Mouse (Mus musculus): ENCODE data around the gene Wipi1.

- TF ChIP-seq CTCF (IDR thresholded peaks at IDR 0.05; ENCODE audit: low read depth, low read length) (no peak), EP300 (IDR thresholded peaks at IDR 0.05; ENCODE audit: insufficient read depth, low read depth, low read length) (no peak), POLR2A (IDR thresholded peaks at IDR 0.05; ENCODE audit: insufficient read depth, low read length) (no peak)
These were observed 35.9 kb downstream of the Wipi1 start for GRCm38 (mm10) chr11:109575832-109576231.
